Mouse (Mus musculus) heart, embryonic 16.5 days (tissue): ENCODE results near the gene St8sia1. TPM values are rescaled to one million over a fixed set of nuclear protein-coding genes. Genes with fewer than 3 reads are reported as not detected.

Experiments used
- ATAC-seq: fragments of 200-750 bp; cut with Nextera tagmentation; replicated peaks from 2 replicates; pipeline ENCODE4 v1.8.0; 2017; ENCODE audit warnings: moderate number of reproducible peaks; ENCODE audit not compliant: insufficient read depth, low FRiP score; ENCODE audit errors: extremely low read depth
- H3K27ac ChIP-seq: fragments of 300-500 bp; sonication (generic); 2 replicates; pipeline ENCODE4 v1.5.1; 2014; ENCODE audit warnings: mild to moderate bottlenecking, low read length, control low read depth, moderate library complexity
- H3K27me3 ChIP-seq: fragments of 300-500 bp; sonication (generic); 2 replicates; pipeline ENCODE4 v1.6.1; 2014; ENCODE audit warnings: low read length, mixed read lengths; ENCODE audit not compliant: control insufficient read depth, insufficient read depth
- H3K36me3 ChIP-seq: fragments of 300-500 bp; sonication (generic); 2 replicates; pipeline ENCODE4 v1.6.1; 2014; ENCODE audit not compliant: control insufficient read depth, insufficient read depth
- H3K4me1 ChIP-seq: fragments of 300-500 bp; sonication (generic); 2 replicates; pipeline ENCODE4 v1.6.1; 2014; ENCODE audit warnings: low read length, mixed read lengths; ENCODE audit not compliant: control insufficient read depth, insufficient read depth
- H3K4me2 ChIP-seq: fragments of 300-500 bp; sonication (generic); 2 replicates; pipeline ENCODE4 v1.6.1; 2014; ENCODE audit warnings: low read depth, mild to moderate bottlenecking, control low read depth, low read length
- H3K4me3 ChIP-seq: fragments of 300-500 bp; sonication (generic); 2 replicates; pipeline ENCODE4 v1.5.1; 2014; ENCODE audit warnings: mild to moderate bottlenecking, control low read depth, low read length
- H3K9ac ChIP-seq: fragments of 300-500 bp; sonication (generic); 2 replicates; pipeline ENCODE4 v1.6.1; 2014; ENCODE audit warnings: low read length, control low read depth
- H3K9me3 ChIP-seq: fragments of 300-500 bp; sonication (generic); replicated peaks from 2 replicates; pipeline ENCODE4 v1.6.1; 2016; ENCODE audit warnings: low read length; ENCODE audit not compliant: control insufficient read depth
- WGBS: fragments of 180-500 bp; shearing (Covaris S2); extraction: QIAGEN DNeasy Blood & Tissue Kit; methylation state at CpG from one replicate; pipeline ENCODE4 v1.1.7; 2014; 5-methylcytosine and 5-hydroxymethylcytosine counted together
- polyA plus RNA-seq: library from polyadenylated mRNA; unstranded; fragments of >200 nt; fragmentation: Nextera tagmentation; extraction: Ambion mirVana; gene quantifications from 2 replicates; pipeline ENCODE4 v1.2.1, GENCODE M21; 2015

The St8sia1 gene
- polyA plus RNA-seq, 1 experiment from 2014 or later: 2.0 TPM

DNA sequence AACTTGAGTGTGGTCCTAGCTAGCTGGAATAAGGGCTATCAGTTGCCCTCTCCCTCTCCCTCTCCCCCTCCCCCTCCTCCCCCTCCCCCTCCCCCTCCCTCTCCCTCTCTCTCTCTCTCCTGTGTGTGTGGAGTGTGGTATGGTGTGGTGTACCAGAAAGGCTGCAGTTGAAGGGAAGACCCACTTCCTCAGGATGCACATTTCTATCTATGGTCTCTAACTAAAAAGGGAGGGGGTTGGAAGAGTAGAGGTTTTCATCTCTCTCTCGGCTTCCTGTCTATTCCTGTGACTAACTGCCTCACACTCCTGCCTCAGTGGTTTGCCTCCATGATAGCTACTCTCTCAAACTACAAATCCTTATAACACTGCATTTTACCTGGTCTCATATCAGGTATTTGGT lies 76.9 kb downstream of the St8sia1 start:
- Histone ChIP-seq H3K4me2 (no peak overlapping the region), H3K9ac (no peak overlapping the region), H3K4me1 (no peaks in the 10 kb centered on the region), H3K4me3 (no peak overlapping the region), H3K9me3 (no peaks in the 10 kb centered on the region), H3K27ac (no peak overlapping the region), H3K27me3 (no peaks in the 10 kb centered on the region), H3K36me3 (no peaks in the 10 kb centered on the region)
- WGBS: 57% methylated on average over 1 of the region's 1 CpGs
- ATAC-seq: peak; percentile 61; the same call in 1 of the 2 replicates

DNA sequence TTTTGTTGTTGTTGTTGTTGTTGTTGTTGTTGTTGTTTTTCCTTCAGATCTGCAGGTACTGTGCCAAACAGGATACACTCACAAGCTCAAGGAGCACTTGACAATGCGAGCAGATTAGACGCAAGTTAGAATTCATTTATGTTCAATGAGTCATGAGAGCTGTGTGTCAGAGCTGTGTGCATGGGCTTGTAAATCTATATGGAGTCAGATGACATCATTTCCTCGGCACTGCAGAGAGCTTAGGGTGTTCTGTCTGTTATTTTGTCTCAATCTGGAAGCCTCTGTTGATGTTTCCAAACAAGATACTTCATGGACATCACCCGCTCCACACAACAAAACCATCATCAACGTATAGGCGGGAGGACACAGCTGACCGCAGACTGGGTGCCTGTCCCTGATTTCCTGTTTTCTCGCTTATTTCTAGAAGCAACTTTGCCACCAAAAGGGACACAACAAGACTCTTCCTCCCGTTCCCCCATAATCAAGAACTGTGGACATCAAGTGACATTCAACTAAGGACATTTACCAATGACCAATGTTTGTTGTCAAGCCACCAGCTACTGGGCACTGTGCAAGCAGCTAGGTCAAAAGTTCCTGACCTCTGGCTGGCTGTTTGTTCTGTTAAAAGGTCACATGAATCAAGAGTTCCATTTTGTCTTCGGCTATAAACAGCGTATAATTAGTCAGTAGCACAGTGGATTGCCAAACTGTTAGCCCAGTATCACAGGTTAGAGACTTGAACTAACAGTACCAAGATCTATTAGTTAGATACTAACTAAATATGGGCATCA lies 78.7 kb downstream of the St8sia1 start:
- WGBS: 76% methylated on average over 11 of the region's 11 CpGs
- H3K4me2 ChIP-seq: no peak overlapping the region

DNA sequence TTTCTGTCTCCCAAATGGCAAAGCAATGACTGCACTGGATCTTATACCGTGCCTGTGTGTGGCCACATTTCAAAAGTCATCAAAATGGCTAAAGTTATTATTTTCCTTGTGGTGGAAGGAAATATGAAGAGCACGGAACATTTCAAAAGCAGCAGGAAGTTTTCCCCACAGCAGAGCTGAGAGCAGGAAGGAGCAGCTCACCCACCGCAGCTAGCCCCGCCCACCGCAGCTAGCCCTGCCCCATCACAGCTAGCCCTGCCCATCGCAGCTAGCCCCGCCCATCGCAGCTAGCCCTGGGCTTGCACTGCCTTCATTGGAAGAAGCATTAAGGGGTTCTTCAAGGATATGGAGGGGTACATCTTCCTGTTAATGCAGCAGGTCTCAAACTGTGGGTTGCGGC lies 80.1 kb downstream of the St8sia1 start:
- Histone ChIP-seq H3K9ac (no peak overlapping the region), H3K4me2 (no peak overlapping the region), H3K9me3 (no peaks in the 10 kb centered on the region), H3K36me3 (no peaks in the 10 kb centered on the region), H3K27ac (no peak overlapping the region), H3K4me1 (peaks cover 6% of the 10 kb centered on the region), H3K4me3 (no peak overlapping the region), H3K27me3 (no peaks in the 10 kb centered on the region)
- no peak for ATAC-seq
- WGBS: 57% methylated on average over 9 of the region's 9 CpGs

More for the DNA sequence above, 78.7 kb downstream of the St8sia1 start:
- H3K4me1 ChIP-seq: no peaks in the 10 kb centered on the region
- H3K9me3 ChIP-seq: no peaks in the 10 kb centered on the region
- H3K9ac ChIP-seq: no peak overlapping the region
- ATAC-seq: no peak
- no peaks in the 10 kb centered on the region for H3K27me3 ChIP-seq
- no peak overlapping the region for H3K27ac ChIP-seq
- no peaks in the 10 kb centered on the region for H3K36me3 ChIP-seq
- H3K4me3 ChIP-seq: no peak overlapping the region

DNA sequence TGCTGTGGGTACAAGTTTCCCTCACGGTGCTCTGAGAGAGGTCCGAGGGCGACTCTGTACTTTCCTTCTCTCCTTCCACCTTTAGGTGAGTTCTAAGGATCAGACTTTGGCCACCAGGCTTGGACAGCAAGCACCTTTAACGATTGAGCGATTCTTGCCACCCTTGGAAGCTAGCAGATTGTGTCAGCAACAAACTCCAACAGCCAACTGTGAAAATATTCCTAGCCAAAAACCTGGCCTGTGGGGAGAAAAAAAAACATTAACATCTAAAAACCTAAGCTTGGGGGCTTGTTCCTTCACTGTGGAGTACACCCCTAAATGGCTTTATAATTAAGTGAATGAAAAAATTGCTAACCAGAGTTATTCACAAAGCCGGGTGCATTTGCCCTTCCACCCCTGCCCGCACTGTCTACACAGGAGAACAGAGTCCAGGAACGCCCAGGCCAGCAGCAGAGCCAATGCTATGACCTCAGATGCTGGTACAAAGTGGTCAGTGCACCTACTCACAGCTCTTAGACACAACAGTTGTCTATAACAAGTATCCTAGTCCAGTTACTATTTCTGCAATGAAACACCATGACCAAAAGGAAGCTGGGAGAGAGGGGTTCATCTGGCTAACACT lies 83.3 kb downstream of the St8sia1 start:
- 84% methylated on average over 8 of the region's 8 CpGs for WGBS

DNA sequence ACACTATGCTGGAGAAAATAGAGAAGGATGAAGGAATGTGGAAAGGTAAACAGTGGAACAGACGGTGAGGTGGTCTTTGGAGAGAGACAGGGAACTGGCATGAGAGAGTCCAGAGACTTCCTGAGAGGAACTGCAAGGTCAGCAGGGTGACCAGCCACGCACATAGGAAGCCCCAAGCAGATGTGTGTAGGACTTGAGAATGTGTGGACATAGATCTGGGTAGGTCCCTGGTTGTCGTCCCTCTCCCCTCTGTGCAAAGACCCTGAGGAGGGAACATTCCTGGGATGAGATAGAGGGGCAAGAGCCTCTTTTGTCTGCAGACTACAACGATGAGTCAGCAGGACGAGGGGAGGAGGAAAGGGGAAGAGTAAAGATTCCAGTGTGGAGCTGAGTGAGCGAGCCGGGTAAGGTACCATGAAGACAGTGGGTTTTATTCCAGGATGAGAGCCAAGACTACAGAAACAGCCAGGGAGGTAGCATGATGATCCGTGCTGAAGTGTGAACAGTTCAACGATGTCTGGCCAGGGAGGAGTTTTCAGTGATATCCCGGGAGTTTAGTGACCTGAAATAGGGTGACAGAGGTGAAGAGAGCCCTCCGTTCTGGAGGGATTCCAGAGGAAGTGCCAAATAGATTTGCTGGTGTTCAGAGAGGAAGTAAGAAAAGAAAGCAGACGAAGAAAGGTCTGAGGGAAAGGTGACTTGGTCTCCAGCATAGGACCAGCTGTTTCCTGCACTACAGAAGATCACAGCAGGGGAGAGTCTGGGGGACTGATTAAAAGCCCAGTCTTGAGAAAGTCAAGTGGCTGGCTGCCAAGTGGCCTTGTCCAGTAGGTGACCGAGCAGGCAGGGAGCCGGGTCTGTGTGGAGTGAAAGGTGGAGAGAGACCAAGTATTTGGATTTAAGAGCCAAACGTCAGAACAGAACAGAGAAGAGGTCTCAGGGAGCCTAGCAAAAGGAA lies 85.2 kb downstream of the St8sia1 start:
- peak overlapping the region; percentile 23; the same call in 1 of the 2 replicates for H3K4me3 ChIP-seq
- H3K27me3 ChIP-seq: no peaks in the 10 kb centered on the region
- H3K4me1 ChIP-seq: peaks cover 19% of the 10 kb centered on the region
- peak overlapping the region; percentile 42; the same call in 1 of the 2 replicates for H3K9ac ChIP-seq
- ATAC-seq: peak; percentile 61
- 0 out of 2 replicates have a peak overlapping the region, but pooled peaks have one; percentile 20 for H3K27ac ChIP-seq
- no peaks in the 10 kb centered on the region for H3K9me3 ChIP-seq
- H3K36me3 ChIP-seq: no peaks in the 10 kb centered on the region
- peak overlapping the region; percentile 60 for H3K4me2 ChIP-seq
- 10% methylated on average over 15 of the region's 15 CpGs for WGBS

More for the DNA sequence above, 83.3 kb downstream of the St8sia1 start:
- Histone ChIP-seq H3K9me3 (no peaks in the 10 kb centered on the region), H3K36me3 (no peaks in the 10 kb centered on the region), H3K4me2 (no peak overlapping the region), H3K9ac (no peak overlapping the region), H3K4me1 (peaks cover 19% of the 10 kb centered on the region), H3K27ac (no peak overlapping the region), H3K4me3 (no peak overlapping the region), H3K27me3 (no peaks in the 10 kb centered on the region)
- no peak for ATAC-seq

DNA sequence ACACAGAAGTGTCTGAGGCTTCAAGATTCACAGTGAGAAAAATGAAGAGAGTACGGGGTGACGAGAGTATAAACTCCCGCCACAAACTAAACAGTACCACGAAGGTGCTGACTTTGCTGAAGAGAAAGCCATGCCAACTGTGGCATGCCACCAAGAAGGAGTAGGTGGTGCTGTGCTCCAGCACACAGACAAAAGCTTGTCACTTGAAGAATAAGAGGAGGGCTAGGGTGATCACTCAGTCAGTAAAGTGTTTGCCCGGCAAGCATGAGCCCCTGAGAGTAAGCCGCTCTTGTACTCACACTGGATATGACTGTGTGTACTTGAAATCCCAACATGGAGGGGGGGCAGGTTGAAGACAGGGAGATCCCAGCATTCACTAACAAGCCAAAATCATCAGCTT lies 87.0 kb downstream of the St8sia1 start:
- H3K27ac ChIP-seq: no peak overlapping the region
- WGBS: 73% methylated on average over 6 of the region's 6 CpGs

DNA sequence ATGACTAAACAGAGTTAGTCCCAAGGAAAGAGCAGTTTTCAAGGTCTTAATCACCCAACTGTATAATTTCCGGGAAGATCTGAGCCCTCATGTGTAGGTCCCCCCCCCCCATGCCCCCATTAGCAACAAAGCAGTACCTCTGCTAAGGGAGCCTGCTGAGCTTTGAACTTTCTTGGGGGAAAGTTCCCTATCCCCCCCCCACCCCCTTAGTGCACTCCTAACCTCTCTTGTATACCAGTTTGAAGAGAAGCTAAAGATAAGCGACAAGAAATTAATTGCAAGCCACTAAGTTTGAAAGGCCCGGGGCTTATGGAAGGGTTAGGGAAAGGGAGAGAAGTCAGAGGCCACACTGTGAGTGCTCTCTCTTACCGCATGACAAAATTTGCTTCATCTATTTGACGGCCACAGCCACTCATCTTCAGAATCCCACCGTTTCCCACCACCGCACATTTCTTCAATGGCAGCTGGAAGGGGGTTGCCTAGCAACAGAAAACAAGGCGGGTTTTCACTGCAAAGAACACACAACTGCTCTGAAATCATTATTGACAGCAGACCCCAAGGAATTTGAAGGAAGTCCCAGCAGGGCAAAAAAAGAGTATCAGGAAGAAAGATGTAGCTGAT lies 87.9 kb downstream of the St8sia1 start:
- H3K9me3 ChIP-seq: no peaks in the 10 kb centered on the region
- WGBS: 45% methylated on average over 8 of the region's 8 CpGs
- H3K36me3 ChIP-seq: no peaks in the 10 kb centered on the region
- no peak for ATAC-seq
- H3K4me2 ChIP-seq: no peak overlapping the region
- peaks cover 19% of the 10 kb centered on the region for H3K4me1 ChIP-seq
- no peak overlapping the region for H3K27ac ChIP-seq
- no peak overlapping the region for H3K9ac ChIP-seq
- no peaks in the 10 kb centered on the region for H3K27me3 ChIP-seq
- no peak overlapping the region for H3K4me3 ChIP-seq

More for the DNA sequence above, 87.0 kb downstream of the St8sia1 start:
- Histone ChIP-seq H3K4me3 (no peak overlapping the region), H3K27me3 (no peaks in the 10 kb centered on the region), H3K9me3 (no peaks in the 10 kb centered on the region), H3K4me1 (peaks cover 19% of the 10 kb centered on the region), H3K36me3 (no peaks in the 10 kb centered on the region), H3K4me2 (no peak overlapping the region), H3K9ac (no peak overlapping the region)
- ATAC-seq: no peak

DNA sequence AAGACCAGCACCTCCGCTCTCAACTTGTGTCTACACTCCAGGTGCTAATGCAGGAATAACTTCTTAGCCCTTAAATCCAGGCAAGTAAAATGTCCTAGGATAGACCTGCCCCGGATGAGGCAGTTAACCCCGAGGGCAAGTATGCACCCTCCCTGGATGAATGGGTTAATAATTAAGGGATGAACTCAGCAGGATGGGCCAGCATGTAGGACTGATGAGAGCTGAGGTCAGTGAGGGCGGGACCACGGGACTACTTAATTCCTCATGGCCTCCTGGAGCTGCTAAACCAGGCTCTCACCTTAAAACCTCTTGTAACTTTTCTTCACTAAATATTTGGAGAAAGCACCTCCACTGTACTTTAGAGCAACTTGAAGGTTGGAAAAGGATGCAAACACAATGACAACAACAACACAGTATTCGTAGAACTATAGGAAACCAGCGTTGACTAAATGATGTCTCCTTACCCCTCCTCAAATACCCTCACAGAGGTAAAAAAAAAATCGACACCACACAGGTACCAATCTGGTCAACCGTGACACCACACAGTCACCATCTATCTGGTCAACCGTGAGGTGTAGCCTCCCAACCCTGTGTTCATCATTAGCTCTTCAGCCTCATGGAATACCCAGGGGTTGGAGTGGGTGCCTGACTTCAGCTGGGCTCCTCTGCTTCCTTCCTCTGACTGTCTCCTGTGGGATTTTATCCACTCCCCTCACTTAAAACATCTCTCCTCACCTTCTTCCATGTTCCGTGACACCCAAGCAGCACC lies 90.3 kb downstream of the St8sia1 start:
- ATAC-seq: no peak
- no peak overlapping the region for H3K27ac ChIP-seq
- peaks cover 12% of the 10 kb centered on the region for H3K4me1 ChIP-seq
- no peaks in the 10 kb centered on the region for H3K27me3 ChIP-seq
- no peaks in the 10 kb centered on the region for H3K36me3 ChIP-seq
- H3K4me2 ChIP-seq: no peak overlapping the region
- H3K9me3 ChIP-seq: no peaks in the 10 kb centered on the region
- WGBS: 81% methylated on average over 11 of the region's 11 CpGs
- H3K4me3 ChIP-seq: no peak overlapping the region
- H3K9ac ChIP-seq: no peak overlapping the region
